Mouse (Mus musculus) midbrain, embryonic 15.5 days (tissue): ENCODE measurements around the gene Wwox. TPM values are rescaled to one million over a fixed set of nuclear protein-coding genes. Genes with fewer than 3 reads are reported as not detected.

Experiments used
- ATAC-seq: fragments of 200-750 bp; cut with Nextera tagmentation; replicated peaks from 2 replicates; pipeline ENCODE4 v1.8.0; 2017; ENCODE audit warnings: moderate TSS enrichment
- H3K27ac ChIP-seq: fragments of 300-500 bp; sonication (generic); 2 replicates; pipeline ENCODE4 v1.5.1; 2015; ENCODE audit warnings: mild to moderate bottlenecking, inconsistent platforms
- H3K27me3 ChIP-seq: fragments of 300-500 bp; sonication (generic); replicated peaks from 2 replicates; pipeline ENCODE4 v1.6.1; 2015; ENCODE audit warnings: inconsistent platforms
- H3K36me3 ChIP-seq: fragments of 300-500 bp; sonication (generic); replicated peaks from 2 replicates; pipeline ENCODE4 v1.6.1; 2015; ENCODE audit warnings: inconsistent platforms
- H3K4me1 ChIP-seq: fragments of 300-500 bp; sonication (generic); 2 replicates; pipeline ENCODE4 v1.6.1; 2015; ENCODE audit warnings: inconsistent platforms
- H3K4me2 ChIP-seq: fragments of 300-500 bp; sonication (generic); 2 replicates; pipeline ENCODE4 v1.6.1; 2015; ENCODE audit warnings: inconsistent platforms, mild to moderate bottlenecking, moderate library complexity
- H3K4me3 ChIP-seq: fragments of 300-500 bp; sonication (generic); 2 replicates; pipeline ENCODE4 v1.5.1; 2015; ENCODE audit warnings: mild to moderate bottlenecking, inconsistent platforms
- H3K9ac ChIP-seq: fragments of 300-500 bp; sonication (generic); 2 replicates; pipeline ENCODE4 v1.6.1; 2015; ENCODE audit warnings: mild to moderate bottlenecking, inconsistent platforms
- H3K9me3 ChIP-seq: fragments of 300-500 bp; sonication (generic); 2 replicates; pipeline ENCODE4 v1.6.1; 2016; ENCODE audit warnings: inconsistent platforms
- WGBS: fragments of 180-500 bp; shearing (Covaris S2); methylation state at CpG from one replicate; pipeline ENCODE4 v1.1.7; 2015; ENCODE audit warnings: mixed read lengths; 5-methylcytosine and 5-hydroxymethylcytosine counted together
- polyA plus RNA-seq: library from polyadenylated mRNA; unstranded; fragments of >200 nt; fragmentation: Nextera tagmentation; extraction: Ambion mirVana; gene quantifications from 2 replicates; pipeline ENCODE4 v1.2.1, GENCODE M21; 2015

Wwox gene
- polyA plus RNA-seq, 1 experiment from 2014 or later, result 13.2 TPM

DNA sequence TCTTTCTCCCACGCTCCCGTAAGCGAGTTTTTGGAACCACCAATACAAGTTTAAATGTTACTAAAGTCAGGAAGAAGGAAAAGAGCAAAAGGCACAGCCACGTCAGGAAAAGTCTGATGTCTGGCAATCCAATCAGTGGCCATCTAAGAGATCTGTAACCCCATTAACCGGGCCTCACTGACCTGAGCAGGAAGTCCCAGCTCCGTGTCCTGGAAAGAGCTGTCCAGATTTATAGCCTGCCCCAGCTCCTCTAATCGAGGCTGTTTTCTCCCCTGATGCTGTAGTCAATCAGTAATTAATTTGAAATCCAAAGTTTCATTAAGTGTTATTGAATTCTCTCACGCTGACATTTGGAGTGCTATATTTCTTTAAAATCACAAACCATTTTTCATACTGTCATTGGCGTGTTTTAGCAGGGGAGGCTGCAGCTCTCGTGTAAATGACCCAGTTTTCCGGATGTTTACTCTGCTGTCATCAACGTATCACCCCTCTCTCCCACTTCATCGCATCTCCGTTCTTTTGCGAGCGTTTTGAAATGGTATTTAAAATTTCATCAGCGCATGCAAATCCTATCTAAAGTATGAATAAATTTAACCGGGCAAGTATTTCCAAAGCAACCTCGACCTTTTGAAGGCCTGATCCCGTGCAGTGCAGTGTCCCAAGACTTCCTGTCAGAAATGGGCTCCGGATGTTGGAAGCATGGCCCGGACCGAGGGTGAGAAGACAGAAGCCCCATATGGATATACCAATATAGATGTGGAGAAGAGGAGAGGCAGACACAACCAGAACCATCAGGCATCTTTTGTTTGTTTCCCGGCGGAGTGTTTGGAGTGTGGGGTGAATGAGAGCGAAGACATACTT is 72.8 kb downstream of the Wwox start:
- H3K9me3 ChIP-seq, result no peaks in the 10 kb centered on the region
- H3K27me3 ChIP-seq, result no peaks in the 10 kb centered on the region
- no peak overlapping the region for H3K9ac ChIP-seq
- 77% methylated on average over 26 of the region's 26 CpGs for WGBS
- ATAC-seq, result no peak
- H3K4me2 ChIP-seq, result no peak overlapping the region
- no peaks in the 10 kb centered on the region for H3K36me3 ChIP-seq
- no peaks in the 10 kb centered on the region; the same call in none of the 2 replicates for H3K4me1 ChIP-seq
- H3K4me3 ChIP-seq, result no peak overlapping the region
- no peak overlapping the region for H3K27ac ChIP-seq

- H3K4me2 ChIP-seq, result no peak overlapping the region
- H3K9ac ChIP-seq, result no peak overlapping the region
- ATAC-seq, result no peak
- H3K36me3 ChIP-seq, result no peaks in the 10 kb centered on the region
- no peaks in the 10 kb centered on the region for H3K9me3 ChIP-seq
- WGBS, result 25% methylated on average over 11 of the region's 11 CpGs
- no peaks in the 10 kb centered on the region; the same call in none of the 2 replicates for H3K4me1 ChIP-seq
- no peak overlapping the region for H3K4me3 ChIP-seq
- peak overlapping the region; percentile 21; the same call in 1 of the 2 replicates for H3K27ac ChIP-seq
- H3K27me3 ChIP-seq, result no peaks in the 10 kb centered on the region
Observed at GRCm38 (mm10) chr8:114514692-114515091, 75.2 kb downstream of the Wwox start.

GRCm38 (mm10) chr8:114523061-114523460 is 83.6 kb downstream of the Wwox start:
- Histone ChIP-seq H3K4me3 (no peak overlapping the region), H3K36me3 (no peaks in the 10 kb centered on the region), H3K27ac (no peak overlapping the region), H3K9me3 (no peaks in the 10 kb centered on the region), H3K4me2 (no peak overlapping the region), H3K4me1 (peaks cover 16% of the 10 kb centered on the region), H3K9ac (no peak overlapping the region), H3K27me3 (no peaks in the 10 kb centered on the region)
- no peak for ATAC-seq
- 86% methylated on average over 2 of the region's 2 CpGs for WGBS

DNA sequence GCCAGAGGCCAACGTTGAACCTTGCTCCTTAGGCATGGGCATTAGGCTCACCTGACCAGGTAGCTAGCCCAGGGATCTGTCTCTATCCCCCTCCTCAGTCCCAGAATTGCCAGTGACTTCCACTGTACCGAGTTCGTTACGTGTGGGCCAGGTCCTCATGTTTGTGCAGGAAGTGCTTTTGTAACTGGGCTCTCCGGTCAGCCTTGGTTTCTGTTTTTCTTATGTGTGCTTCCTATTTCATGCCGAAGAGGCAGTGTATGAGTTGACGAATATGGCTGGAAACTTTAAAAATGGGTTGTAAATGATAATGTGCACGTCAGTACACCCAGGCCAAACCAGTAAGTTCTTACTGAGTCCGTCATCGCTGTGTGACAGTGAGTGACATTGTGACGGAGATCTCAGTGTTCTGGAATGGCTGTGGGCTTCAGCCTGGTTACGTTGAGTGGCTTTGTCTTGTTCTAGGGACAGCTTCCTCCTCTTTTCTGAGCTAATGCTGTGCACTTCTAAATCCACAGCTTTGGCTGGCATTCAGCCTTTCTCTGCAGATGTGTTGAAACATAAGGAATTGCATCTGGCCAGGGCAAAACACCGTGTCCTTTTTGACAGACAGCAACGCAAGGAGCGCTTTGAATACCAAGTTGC is 87.3 kb downstream of the Wwox start:
- Histone ChIP-seq H3K4me1 (peaks cover 17% of the 10 kb centered on the region), H3K9me3 (no peaks in the 10 kb centered on the region), H3K36me3 (no peaks in the 10 kb centered on the region), H3K27me3 (peaks cover 4% of the 10 kb centered on the region), H3K4me3 (no peak overlapping the region), H3K4me2 (no peak overlapping the region), H3K27ac (0 out of 2 replicates have a peak overlapping the region, but pooled peaks have one; percentile 21), H3K9ac (no peak overlapping the region)
- WGBS, result 74% methylated on average over 15 of the region's 15 CpGs
- no peak for ATAC-seq

- 23% methylated on average over 12 of the region's 12 CpGs for WGBS
- H3K9me3 ChIP-seq, result no peaks in the 10 kb centered on the region
- peaks cover 4% of the 10 kb centered on the region for H3K27me3 ChIP-seq
- no peak overlapping the region for H3K4me3 ChIP-seq
- no peaks in the 10 kb centered on the region for H3K36me3 ChIP-seq
- H3K9ac ChIP-seq, result no peak overlapping the region
- H3K27ac ChIP-seq, result no peak overlapping the region
- 0 out of 2 replicates have a peak, but pooled peaks have one; percentile 70 for ATAC-seq
- H3K4me2 ChIP-seq, result 0 out of 2 replicates have a peak overlapping the region, but pooled peaks have one; percentile 15
- peaks cover 17% of the 10 kb centered on the region for H3K4me1 ChIP-seq
Observed at GRCm38 (mm10) chr8:114527648-114528221, 88.3 kb downstream of the Wwox start.

GRCm38 (mm10) chr8:114529581-114529980 is 90.1 kb downstream of the Wwox start:
- Histone ChIP-seq H3K36me3 (no peaks in the 10 kb centered on the region), H3K4me1 (peaks cover 17% of the 10 kb centered on the region), H3K4me3 (no peak overlapping the region), H3K4me2 (no peak overlapping the region), H3K27me3 (peaks cover 4% of the 10 kb centered on the region), H3K9me3 (no peaks in the 10 kb centered on the region), H3K9ac (no peak overlapping the region), H3K27ac (no peak overlapping the region)
- no peak for ATAC-seq
- WGBS, result 85% methylated on average over 10 of the region's 10 CpGs

DNA sequence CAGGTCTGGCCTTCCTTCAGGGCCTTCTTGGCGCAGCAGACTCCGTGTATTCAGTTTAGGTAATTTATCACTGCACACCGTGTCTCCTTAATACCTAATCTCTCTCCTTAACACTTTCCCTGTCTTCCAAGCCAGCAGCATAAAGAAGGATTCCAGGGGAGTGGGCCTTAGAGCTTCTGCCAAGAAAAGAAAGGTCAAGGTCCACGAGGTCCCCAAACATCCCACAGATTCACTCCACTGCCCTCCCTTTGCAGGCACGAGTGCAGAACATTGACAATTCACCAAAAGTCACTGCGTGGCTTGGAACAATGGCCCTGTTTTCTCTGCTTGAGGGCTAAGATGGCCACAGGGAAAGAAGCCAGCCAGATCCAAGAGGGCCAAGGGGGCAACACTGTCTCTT is 96.7 kb downstream of the Wwox start:
- Histone ChIP-seq H3K27me3 (0 out of 2 replicates have a peak, but pooled peaks cover 3% of the 10 kb centered on the region), H3K4me3 (no peak overlapping the region), H3K36me3 (no peaks in the 10 kb centered on the region), H3K9ac (no peak overlapping the region), H3K9me3 (no peaks in the 10 kb centered on the region), H3K4me2 (no peak overlapping the region), H3K27ac (no peak overlapping the region), H3K4me1 (no peaks in the 10 kb centered on the region; the same call in 1 of the 2 replicates)
- 21% methylated on average over 6 of the region's 6 CpGs for WGBS
- ATAC-seq, result no peak

DNA sequence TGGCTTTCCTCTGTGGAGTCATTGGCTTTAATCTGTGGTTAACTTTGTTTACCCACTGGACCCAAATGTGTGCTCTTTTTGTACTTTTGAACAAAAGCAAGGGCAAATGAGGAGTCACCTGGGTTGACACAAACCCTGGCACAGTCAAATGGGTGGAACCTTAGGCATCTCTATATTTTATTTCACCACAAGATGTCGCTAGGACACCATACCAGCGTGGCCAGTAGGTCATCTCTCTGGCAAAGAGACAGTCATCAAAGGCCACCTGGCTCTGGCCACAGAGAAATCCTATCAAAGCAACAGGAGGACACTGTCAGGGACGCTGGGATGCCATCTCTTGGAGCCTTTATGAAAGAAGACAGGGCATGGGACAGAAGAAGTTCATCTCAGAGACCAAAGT is 101.7 kb downstream of the Wwox start:
- Histone ChIP-seq H3K9me3 (no peaks in the 10 kb centered on the region), H3K4me3 (no peak overlapping the region), H3K4me2 (no peak overlapping the region), H3K36me3 (no peaks in the 10 kb centered on the region), H3K9ac (no peak overlapping the region), H3K4me1 (peaks cover 7% of the 10 kb centered on the region; the same call in 1 of the 2 replicates), H3K27ac (no peak overlapping the region), H3K27me3 (0 out of 2 replicates have a peak, but pooled peaks cover 3% of the 10 kb centered on the region)
- 9% methylated on average over 3 of the region's 3 CpGs for WGBS
- ATAC-seq, result no peak

- H3K4me2 ChIP-seq, result no peak overlapping the region
- no peaks in the 10 kb centered on the region for H3K9me3 ChIP-seq
- 0 out of 2 replicates have a peak, but pooled peaks cover 2% of the 10 kb centered on the region for H3K27me3 ChIP-seq
- no peak overlapping the region for H3K27ac ChIP-seq
- no peak overlapping the region for H3K9ac ChIP-seq
- ATAC-seq, result no peak
- peaks cover 7% of the 10 kb centered on the region; the same call in 1 of the 2 replicates for H3K4me1 ChIP-seq
- H3K4me3 ChIP-seq, result no peak overlapping the region
- 82% methylated on average over 8 of the region's 8 CpGs for WGBS
- H3K36me3 ChIP-seq, result no peaks in the 10 kb centered on the region
Observed at GRCm38 (mm10) chr8:114548360-114548759, 108.9 kb downstream of the Wwox start.

DNA sequence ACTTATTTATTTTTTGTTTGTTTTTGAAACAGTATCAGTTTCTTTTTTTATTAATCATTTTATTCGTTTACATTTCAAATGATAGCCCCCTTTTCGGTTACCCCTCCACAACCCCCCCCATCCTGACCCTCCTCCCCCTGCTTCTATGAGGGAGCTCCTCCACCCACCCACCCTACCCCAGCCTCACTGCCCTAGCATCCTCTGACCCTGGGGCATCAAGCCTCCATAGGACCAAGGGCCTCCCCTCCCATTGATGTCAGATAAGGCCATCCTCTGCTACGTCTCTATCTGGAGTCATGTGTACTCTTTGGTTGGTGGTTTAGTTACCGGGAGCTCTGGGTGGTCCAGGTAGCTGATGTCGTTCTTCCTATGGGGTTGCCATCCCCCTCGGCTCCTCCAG is 109.4 kb downstream of the Wwox start:
- H3K9ac ChIP-seq, result no peak overlapping the region
- 76% methylated on average over 6 of the region's 6 CpGs for WGBS
- H3K36me3 ChIP-seq, result no peaks in the 10 kb centered on the region
- H3K27me3 ChIP-seq, result 0 out of 2 replicates have a peak, but pooled peaks cover 2% of the 10 kb centered on the region
- no peak overlapping the region for H3K4me3 ChIP-seq
- no peak overlapping the region for H3K27ac ChIP-seq
- ATAC-seq, result no peak
- H3K9me3 ChIP-seq, result no peaks in the 10 kb centered on the region
- H3K4me1 ChIP-seq, result peaks cover 7% of the 10 kb centered on the region; the same call in 1 of the 2 replicates
- no peak overlapping the region for H3K4me2 ChIP-seq

DNA sequence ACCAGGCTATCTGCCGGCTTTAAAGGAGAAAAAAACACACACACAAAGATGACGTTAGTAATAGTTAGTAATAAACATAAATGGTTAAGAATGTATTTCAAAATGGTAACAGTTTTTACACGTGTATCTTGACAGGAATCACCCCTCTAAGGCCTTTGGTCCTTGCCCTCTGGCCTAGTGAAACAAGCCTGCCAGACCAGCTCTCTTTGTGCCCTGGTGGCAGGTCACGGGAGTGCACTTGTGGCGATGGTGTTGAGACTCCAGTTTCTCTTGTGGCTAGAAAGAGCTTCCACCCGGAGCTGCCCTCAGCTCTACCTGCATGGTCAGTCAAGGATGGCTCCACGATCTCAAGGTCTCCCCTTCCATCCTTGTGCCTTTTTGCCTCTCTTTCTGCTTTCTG is 110.6 kb downstream of the Wwox start:
- Histone ChIP-seq H3K9ac (no peak overlapping the region), H3K4me1 (no peaks in the 10 kb centered on the region), H3K4me3 (no peak overlapping the region), H3K27me3 (0 out of 2 replicates have a peak, but pooled peaks cover 2% of the 10 kb centered on the region), H3K9me3 (no peaks in the 10 kb centered on the region), H3K27ac (no peak overlapping the region), H3K36me3 (no peaks in the 10 kb centered on the region), H3K4me2 (no peak overlapping the region)
- no peak for ATAC-seq
- WGBS, result 70% methylated on average over 7 of the region's 7 CpGs

DNA sequence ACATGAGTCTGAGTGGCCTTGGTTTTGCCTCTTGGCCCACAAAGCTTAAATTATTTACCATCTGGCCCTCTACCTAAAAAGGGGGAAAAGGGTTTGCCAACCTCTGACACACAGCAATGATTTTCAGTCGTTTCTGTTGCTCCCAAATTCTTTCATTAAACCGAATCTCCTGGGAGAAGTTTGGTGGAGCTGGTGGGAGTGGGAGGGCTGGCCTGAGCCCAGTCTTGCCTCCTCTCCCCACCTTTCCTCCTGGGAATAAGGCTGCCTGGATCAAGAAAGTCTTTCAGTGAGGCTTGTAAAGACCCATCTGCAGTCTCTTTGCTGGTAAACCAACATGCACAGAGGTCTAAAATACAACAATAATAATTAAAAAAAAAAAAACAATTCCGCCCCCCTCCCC is 113.2 kb downstream of the Wwox start:
- no peaks in the 10 kb centered on the region for H3K4me1 ChIP-seq
- 60% methylated on average over 3 of the region's 3 CpGs for WGBS

More for the DNA sequence above, 113.2 kb downstream of the Wwox start:
- no peaks in the 10 kb centered on the region for H3K36me3 ChIP-seq
- no peak overlapping the region for H3K27ac ChIP-seq
- H3K4me3 ChIP-seq, result no peak overlapping the region
- no peaks in the 10 kb centered on the region for H3K9me3 ChIP-seq
- H3K27me3 ChIP-seq, result 0 out of 2 replicates have a peak, but pooled peaks cover 2% of the 10 kb centered on the region
- H3K4me2 ChIP-seq, result no peak overlapping the region
- no peak for ATAC-seq
- no peak overlapping the region for H3K9ac ChIP-seq
